Mouse (Mus musculus) testis, adult 2 months (tissue): ENCODE data around the gene Cnnm1. TPM values are rescaled to one million over a fixed set of nuclear protein-coding genes. Genes with fewer than 3 reads are reported as not detected.
"Not testable (repeated sequence)": the region's sequence is repeated elsewhere in the genome, so short reads cannot be mapped to it uniquely, and the experiment has no call there.

Source experiments
- H3K27ac ChIP-seq: fragments of 200-500 bp; 2 replicates; pipeline ENCODE4 v1.5.1; 2012; ENCODE audit warnings: low read depth, low read length; ENCODE audit not compliant: control insufficient read depth, insufficient read depth
- H3K27me3 ChIP-seq: fragments of 200-500 bp; 2 replicates; pipeline ENCODE4 v1.6.1; 2012; ENCODE audit warnings: mild to moderate bottlenecking, low read length, moderate library complexity; ENCODE audit not compliant: control insufficient read depth, insufficient read depth
- H3K36me3 ChIP-seq: fragments of 200-500 bp; 2 replicates; pipeline ENCODE4 v1.6.1; 2012; ENCODE audit warnings: mild to moderate bottlenecking, low read length; ENCODE audit not compliant: control insufficient read depth, insufficient read depth
- H3K4me1 ChIP-seq: fragments of 200-500 bp; 2 replicates; pipeline ENCODE4 v1.6.1; 2012; ENCODE audit warnings: low read length; ENCODE audit not compliant: control insufficient read depth, insufficient read depth
- H3K4me3 ChIP-seq: fragments of 200-500 bp; 2 replicates; pipeline ENCODE4 v1.5.1; 2012; ENCODE audit warnings: low read depth, mild to moderate bottlenecking, low read length, moderate library complexity, mixed read lengths; ENCODE audit not compliant: control insufficient read depth
- CTCF ChIP-seq: fragments of 200-500 bp; IDR thresholded peaks from 2 replicates; pipeline ENCODE4 v1.5.1; 2012; ENCODE audit warnings: low read depth, mild to moderate bottlenecking, inconsistent platforms, low read length, moderate library complexity; ENCODE audit not compliant: control insufficient read depth, insufficient read depth, insufficient replicate concordance
- POLR2A ChIP-seq: fragments of 200-500 bp; IDR thresholded peaks from 2 replicates; pipeline ENCODE4 v1.6.1; 2012; ENCODE audit warnings: low read depth, mild to moderate bottlenecking, inconsistent platforms, low read length, moderate library complexity; ENCODE audit not compliant: control insufficient read depth
- polyA plus RNA-seq: library from polyadenylated mRNA; depleted of rRNA; stranded (reverse); fragments of >200 nt; gene quantifications from 2 replicates; pipeline ENCODE4 v1.2.3, GENCODE M21; 2012

Gene Cnnm1
- polyA plus RNA-seq, 1 experiment: 3.9 TPM

- Histone ChIP-seq H3K4me3 (no peak overlapping the region), H3K27me3 (no peaks in the 10 kb centered on the region), H3K4me1 (peaks cover 2% of the 10 kb centered on the region), H3K36me3 (no peaks in the 10 kb centered on the region), H3K27ac (no peak overlapping the region)
- TF ChIP-seq POLR2A: no peak
- TF ChIP-seq CTCF: no peak
Observed at GRCm38 (mm10) chr19:43477436-43477835, 37.2 kb downstream of the Cnnm1 start.

GRCm38 (mm10) chr19:43478891-43479290 is 38.7 kb downstream of the Cnnm1 start:
- Histone ChIP-seq H3K4me3 (no peak overlapping the region), H3K27me3 (no peaks in the 10 kb centered on the region), H3K4me1 (no peaks in the 10 kb centered on the region), H3K27ac (no peak overlapping the region), H3K36me3 (no peaks in the 10 kb centered on the region)
- TF ChIP-seq CTCF (no peak; the same call in 1 of the 2 replicates), POLR2A (no peak)

GRCm38 (mm10) chr19:43479431-43479830 is 39.2 kb downstream of the Cnnm1 start:
- Histone ChIP-seq H3K27me3 (no peaks in the 10 kb centered on the region), H3K4me1 (no peaks in the 10 kb centered on the region), H3K27ac (no peak overlapping the region), H3K36me3 (no peaks in the 10 kb centered on the region), H3K4me3 (no peak overlapping the region)
- TF ChIP-seq CTCF (no peak), POLR2A (no peak)

GRCm38 (mm10) chr19:43480512-43480911 is 40.3 kb downstream of the Cnnm1 start:
- TF ChIP-seq CTCF (no peak), POLR2A (no peak)
- Histone ChIP-seq H3K27ac (no peak overlapping the region), H3K27me3 (no peaks in the 10 kb centered on the region), H3K36me3 (no peaks in the 10 kb centered on the region), H3K4me1 (no peaks in the 10 kb centered on the region), H3K4me3 (no peak overlapping the region)

- H3K27me3 ChIP-seq: no peaks in the 10 kb centered on the region
- no peak overlapping the region for H3K27ac ChIP-seq
- no peaks in the 10 kb centered on the region for H3K4me1 ChIP-seq
- TF ChIP-seq CTCF (no peak; the same call in 1 of the 2 replicates), POLR2A (no peak)
- no peak overlapping the region for H3K4me3 ChIP-seq
- H3K36me3 ChIP-seq: no peaks in the 10 kb centered on the region
Observed at GRCm38 (mm10) chr19:43487429-43487828, 47.2 kb downstream of the Cnnm1 start.

GRCm38 (mm10) chr19:43493316-43493715 is 53.1 kb downstream of the Cnnm1 start:
- not testable (repeated sequence) for H3K27ac ChIP-seq, H3K27me3 ChIP-seq, H3K4me3 ChIP-seq, H3K36me3 ChIP-seq, H3K4me1 ChIP-seq

- Histone ChIP-seq H3K27me3 (no peaks in the 10 kb centered on the region), H3K4me1 (peaks cover 10% of the 10 kb centered on the region), H3K4me3 (no peak overlapping the region), H3K36me3 (no peaks in the 10 kb centered on the region), H3K27ac (no peak overlapping the region)
- TF ChIP-seq CTCF (no peak), POLR2A (no peak)
Observed at GRCm38 (mm10) chr19:43493878-43494277, 53.6 kb downstream of the Cnnm1 start.

- Histone ChIP-seq H3K36me3 (no peaks in the 10 kb centered on the region), H3K27ac (no peak overlapping the region), H3K27me3 (no peaks in the 10 kb centered on the region), H3K4me3 (no peak overlapping the region), H3K4me1 (peaks cover 11% of the 10 kb centered on the region)
- TF ChIP-seq CTCF: no peak
- TF ChIP-seq POLR2A: no peak
Observed at GRCm38 (mm10) chr19:43494914-43495313, 54.7 kb downstream of the Cnnm1 start.
